In the genomic region with DNA sequence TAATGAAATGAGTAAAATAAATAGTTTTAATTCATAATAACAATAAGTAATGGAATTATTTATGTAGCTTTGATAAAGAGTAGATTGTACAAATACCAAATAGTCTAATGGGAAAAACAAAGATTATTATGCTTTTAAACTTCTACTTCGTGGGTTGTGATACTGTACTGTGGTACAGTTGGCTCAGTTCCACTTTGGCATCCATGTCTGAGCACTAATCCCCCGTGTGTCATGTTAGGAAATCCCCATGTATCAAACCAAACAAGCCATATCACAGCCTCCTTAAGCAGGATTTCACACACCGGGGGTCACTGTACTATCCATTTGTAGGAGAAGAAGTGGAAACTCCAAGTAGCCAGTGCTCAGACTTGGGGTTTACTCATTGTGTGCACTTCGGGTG, we compare ENCODE assay signal across 19 mouse cellular contexts.
DNase-seq lines count a peak whose midpoint lies in the region; TF ChIP-seq lines count a peak whose summit lies in the region.
"Had no signal": no experiment of that assay in that cellular context is flagged by ENCODE, and none has a peak within 500 bp of the region (broad histone marks: within the 10 kb centered on the region; RNA-seq: fewer than 3 reads in every experiment).

No protein-coding gene starts in this region.

- peak; percentile 26 for DNase-seq in adrenal gland, postnatal 10 days
- no peak for DNase-seq in adrenal gland, postnatal 25 days
- peak; percentile 34 to 56 for DNase-seq in cerebellum, postnatal 14 days
- no peak for DNase-seq in cerebellum, adult 11-12 months
- peak; percentile 27 for DNase-seq in left cerebral cortex, postnatal 4 days
- no peak for DNase-seq in left cerebral cortex, adult 2 months (ENCODE audit: extremely low spot score in 1 of 2, low spot score in 2 of 2)
- DNase-seq: adrenal gland, adult 2 months; adrenal gland, postnatal 14 days; B cell, adult 2 months; cerebellum, adult 11 months; cerebellum, adult 2 months; cerebellum, adult 9-10 months; cerebellum, postnatal 36 days; embryo, embryonic 11 days had no signal

- no peak overlapping the region for H3K27ac ChIP-seq in left cerebral cortex, adult 2 months
- H3K27ac ChIP-seq: embryonic facial prominence, embryonic 13.5 days; embryonic facial prominence, embryonic 15.5 days; forebrain, embryonic 10.5 days; forebrain, embryonic 12.5 days had no signal

- intact Hi-C loops in left cerebral cortex, postnatal 4 days (cut with DNase I): no loop called here
- intact Hi-C loops in left cerebral cortex, adult 2 months (cut with DNase I): no loop called here

- TF ChIP-seq CTCF in left cerebral cortex, adult 2 months (IDR thresholded peaks at IDR 0.05): no peak

- no peak overlapping the region for H3K4me3 ChIP-seq in left cerebral cortex, adult 2 months
- H3K4me3 ChIP-seq: embryonic facial prominence, embryonic 13.5 days; embryonic facial prominence, embryonic 15.5 days; erythroblast, embryonic 14.5 days; forebrain, embryonic 10.5 days; forebrain, embryonic 12.5 days had no signal

Comparison
In these comparisons a context has a peak if more than half of its experiments do, and no peak if none do; other contexts are left out.
1. DNase-seq: peak in adrenal gland, postnatal 10 days (single experiment), cerebellum, postnatal 14 days (2 of 2) and left cerebral cortex, postnatal 4 days (single experiment); none in adrenal gland, postnatal 25 days (single experiment), cerebellum, adult 11-12 months (single experiment) and left cerebral cortex, adult 2 months (0 of 2).